Mouse (Mus musculus) left cerebral cortex, postnatal 25 days (tissue): Measurements from ENCODE around the gene Lekr1. TPM values are rescaled to one million over a fixed set of nuclear protein-coding genes. Genes with fewer than 3 reads are reported as not detected.

Source experiments
- DNase-seq, 2 experiments: peaks; one replicate each; pipeline ENCODE4 v3.0.0; 2022; ENCODE audit warnings: low spot score in 2 of 2, mixed read lengths in 1 of 2
- intact Hi-C: fragments of 180-260 bp; cut with DNase I; formaldehyde crosslinking; loops from one replicate; pipeline ENCODE4 v1.15.1; 2025
- microRNA-seq, 2 experiments: library from miRNA; unstranded; fragments of <30 nt; microRNA quantifications; one replicate each; pipeline ENCODE4 v1.2.0; 2022
- total RNA-seq, 2 experiments: library from RNA; stranded (reverse); gene quantifications; 2 replicates each; pipeline ENCODE4 v1.2.3; 2021

Gene Lekr1
- total RNA-seq, 2 experiments from 2014 or later = 6.4 to 6.7 TPM

DNA sequence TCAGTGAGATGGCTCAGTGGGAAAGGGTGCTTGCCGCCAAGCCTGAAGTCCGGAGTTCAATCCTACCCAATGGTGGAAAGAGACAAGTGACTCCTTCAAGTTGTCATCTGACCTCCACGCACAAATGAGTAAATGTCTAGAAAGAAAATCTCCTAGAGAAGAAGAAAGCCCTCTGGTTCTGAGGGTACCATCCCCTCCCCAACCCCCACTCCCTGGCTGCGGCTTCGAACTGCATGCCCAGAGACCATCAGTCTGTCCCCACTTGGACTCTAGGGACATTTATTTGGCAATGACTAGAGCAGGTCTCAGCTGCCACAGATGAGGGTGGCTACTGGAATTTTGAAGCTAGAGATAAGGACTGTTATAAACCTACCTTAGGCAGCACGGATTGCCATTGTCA lies 193.7 kb downstream of the Lekr1 start:
- DNase-seq = no peak
- intact Hi-C loops = loop anchor here (5.0 to 10.0 kb wide), 3 partner anchors 192 to 875 kb away; partner anchors contain the start of gene Lekr1

- intact Hi-C loops = loop anchor here (5.0 to 10.0 kb wide), 3 partner anchors 194 to 876 kb away; partner anchors contain the start of gene Lekr1
- DNase-seq = no peak
These were observed 194.9 kb downstream of the Lekr1 start for GRCm38 (mm10) chr3:65860903-65861302.

- intact Hi-C loops = loop anchor here (5.0 to 10.0 kb wide), 3 partner anchors 194 to 877 kb away; partner anchors contain the start of gene Lekr1
- DNase-seq = no peak
These were observed 195.4 kb downstream of the Lekr1 start for GRCm38 (mm10) chr3:65861471-65861881.

- DNase-seq = peak; percentile 82 to 93
- intact Hi-C loops = loop anchor here (2.0 to 10.0 kb wide), 6 partner anchors 64 to 878 kb away; partner anchors contain the start of genes Lekr1 and Tiparp
These were observed 197.3 kb downstream of the Lekr1 start for GRCm38 (mm10) chr3:65863297-65863696.

- intact Hi-C loops = loop anchor here (2.0 to 10.0 kb wide), 6 partner anchors 63 to 879 kb away; partner anchors contain the start of genes Lekr1 and Tiparp
- peak; percentile 21 to 61 for DNase-seq
These were observed 197.8 kb downstream of the Lekr1 start for GRCm38 (mm10) chr3:65863762-65864377.

DNA sequence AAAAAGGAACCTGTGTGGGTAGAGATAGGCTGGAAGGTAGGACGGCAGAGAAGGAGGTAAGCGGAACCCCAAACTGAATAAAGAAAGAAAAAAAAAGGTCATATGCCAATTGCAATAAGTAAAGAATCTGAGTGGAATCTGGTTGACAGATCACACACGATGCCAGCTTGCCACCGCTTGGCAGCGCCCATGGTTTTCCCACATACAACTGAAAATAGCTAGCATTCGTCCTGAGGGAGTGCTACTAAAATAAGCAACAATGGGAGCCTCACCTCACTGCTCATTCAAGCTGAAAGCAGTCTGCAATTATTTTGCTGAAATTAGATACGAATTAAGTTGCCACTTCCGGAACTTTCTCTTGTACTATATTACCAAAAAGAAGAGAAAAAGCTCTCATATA lies 202.9 kb downstream of the Lekr1 start:
- peak; percentile 29 to 77 for DNase-seq
- intact Hi-C loops = loop anchor here (10.0 kb wide), 1 partner anchor 884 kb away; no protein-coding TSS in a partner anchor

DNA sequence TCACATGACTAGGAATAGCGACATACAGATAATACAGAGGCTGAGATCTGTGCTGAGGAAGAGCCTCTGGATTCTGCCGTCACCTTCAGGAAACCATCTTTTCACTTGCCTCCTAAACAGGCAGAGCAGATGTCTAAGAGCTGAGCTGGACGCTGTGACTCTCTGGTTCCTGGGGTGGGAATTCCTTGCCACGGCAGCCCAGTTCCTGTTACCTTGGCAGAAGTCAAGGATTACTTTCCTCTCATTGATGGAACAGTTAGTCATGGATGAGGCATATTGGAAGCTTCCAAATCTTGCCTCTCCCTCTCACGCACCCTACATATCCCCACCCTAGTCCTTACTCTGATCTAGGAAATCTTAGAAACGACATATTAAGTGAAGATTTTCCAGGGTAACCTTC lies 203.7 kb downstream of the Lekr1 start:
- no peak for DNase-seq
- intact Hi-C loops = loop anchor here (10.0 kb wide), 1 partner anchor 885 kb away; no protein-coding TSS in a partner anchor

DNA sequence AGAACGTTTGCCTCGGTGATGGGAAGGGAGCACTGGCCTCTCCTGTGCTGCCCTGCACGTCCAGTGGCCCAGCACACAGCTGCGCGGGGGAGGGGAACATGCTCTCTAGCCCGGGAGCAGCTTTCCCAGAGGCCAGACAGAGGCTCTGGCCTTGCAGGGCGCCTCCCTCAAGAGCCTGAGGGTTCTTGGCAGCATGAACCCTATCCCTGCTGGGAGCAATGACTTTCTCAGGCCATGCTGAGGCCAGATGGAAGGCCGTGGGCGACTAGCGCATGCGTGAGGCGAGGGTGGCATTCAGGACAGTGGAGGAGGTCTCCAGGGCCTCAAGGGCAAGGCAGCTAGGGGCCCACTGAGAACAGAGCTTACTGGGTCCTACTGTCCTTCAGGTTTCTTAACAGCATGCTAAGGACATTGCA lies 205.2 kb downstream of the Lekr1 start:
- peak in 1 of 2 experiments; percentile 47 for DNase-seq
- intact Hi-C loops = no loop called here

DNA sequence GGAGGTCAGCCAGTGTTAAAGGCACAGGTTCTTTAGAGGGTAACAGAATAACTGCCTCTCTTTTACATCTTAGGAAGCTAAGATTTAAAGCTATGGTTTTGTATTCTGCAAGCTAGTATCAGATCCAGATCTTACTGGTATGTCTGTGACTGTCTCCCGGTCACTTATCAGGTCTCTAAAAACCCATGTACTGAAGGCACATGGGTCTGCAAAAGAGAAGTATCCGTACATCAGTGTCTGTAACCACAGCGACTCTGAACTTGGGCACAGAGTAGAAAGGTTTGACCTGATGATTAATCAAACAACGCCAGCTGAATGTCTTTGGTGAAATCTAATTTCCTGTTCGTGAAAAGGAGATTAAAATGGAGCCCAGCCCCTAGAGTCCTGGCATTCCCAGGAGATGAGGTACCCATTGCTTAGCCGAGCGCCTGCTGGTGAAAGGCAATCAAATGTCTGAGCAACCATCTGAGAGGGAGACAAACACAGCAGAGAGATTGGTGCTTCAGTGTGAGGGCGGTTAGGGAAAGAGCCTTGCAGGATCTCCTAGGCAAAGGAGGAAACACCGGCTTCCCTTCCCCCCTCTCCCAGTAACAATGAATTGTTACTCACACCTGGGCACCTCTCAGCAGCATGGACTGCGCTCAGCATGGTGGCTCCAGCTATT lies 205.7 kb downstream of the Lekr1 start:
- intact Hi-C loops = no loop called here
- no peak for DNase-seq

DNA sequence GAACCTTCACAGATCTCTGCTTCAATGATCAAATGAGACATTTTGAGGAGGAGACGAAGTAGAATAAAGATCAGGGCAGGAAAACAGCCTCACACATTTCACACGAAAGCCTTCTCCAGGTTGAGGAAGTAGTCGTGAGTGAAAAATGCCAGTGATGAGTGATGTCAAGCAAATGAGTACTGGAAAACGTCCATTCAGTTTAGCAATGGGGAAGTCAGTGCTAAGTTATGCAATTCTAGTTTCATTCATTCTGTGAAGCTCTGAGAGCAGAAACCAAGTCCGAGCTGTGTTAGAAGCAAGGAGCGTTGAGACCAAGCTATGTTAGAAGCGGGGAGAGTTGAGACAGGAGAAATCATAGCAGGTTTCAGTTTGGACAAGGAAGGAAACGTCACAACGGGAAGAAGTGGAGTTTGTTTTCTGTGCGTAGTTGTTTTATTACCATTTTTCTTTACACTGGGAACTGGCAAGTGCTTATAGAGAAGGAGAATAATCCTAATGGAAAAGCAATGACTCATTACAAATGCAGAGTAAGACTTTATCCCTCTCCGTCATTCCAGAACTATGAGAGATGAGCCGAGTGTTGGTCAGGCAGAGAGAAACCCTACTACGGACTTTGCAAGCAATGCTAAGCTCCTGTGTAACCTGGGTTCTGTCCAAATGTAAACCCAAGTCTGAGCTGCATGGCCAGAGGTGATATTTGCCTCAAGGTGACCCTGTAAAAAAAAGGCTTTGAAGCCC lies 207.2 kb downstream of the Lekr1 start:
- intact Hi-C loops = no loop called here
- DNase-seq = no peak

Small RNAs within 50 kb of the gene (microRNA-seq; reads per million reads assigned to microRNA genes)
- 1.0 to 2.2 reads per million in 2 experiments for gene Mir8120

Other genes starting within 250 kb of the Lekr1 start
- gene Tiparp, start 137.8 kb upstream of the Lekr1 start, total RNA-seq = 10 to 100 TPM; 12.2 to 16.6 TPM